Mouse (Mus musculus) frontal cortex, adult 2 months (tissue): Measurements from ENCODE around the gene Atp2a1. TPM values are rescaled to one million over a fixed set of nuclear protein-coding genes. Genes with fewer than 3 reads are reported as not detected.
"Not testable (repeated sequence)": the region's sequence is repeated elsewhere in the genome, so short reads cannot be mapped to it uniquely, and the experiment has no call there.

Experiments used
- DNase-seq, 2 experiments: peaks; one replicate each; pipeline ENCODE4 v3.0.0; 2022; ENCODE audit warnings: low spot score in 1 of 2; ENCODE audit errors: extremely low spot score in 1 of 2
- polyA plus RNA-seq: library from polyadenylated mRNA; depleted of rRNA; stranded (reverse); fragments of >200 nt; gene quantifications from 2 replicates; pipeline ENCODE4 v1.2.3, GENCODE M21; 2012; rRNA removed

Gene Atp2a1
- polyA plus RNA-seq, 1 experiment: 1.2 TPM

DNA sequence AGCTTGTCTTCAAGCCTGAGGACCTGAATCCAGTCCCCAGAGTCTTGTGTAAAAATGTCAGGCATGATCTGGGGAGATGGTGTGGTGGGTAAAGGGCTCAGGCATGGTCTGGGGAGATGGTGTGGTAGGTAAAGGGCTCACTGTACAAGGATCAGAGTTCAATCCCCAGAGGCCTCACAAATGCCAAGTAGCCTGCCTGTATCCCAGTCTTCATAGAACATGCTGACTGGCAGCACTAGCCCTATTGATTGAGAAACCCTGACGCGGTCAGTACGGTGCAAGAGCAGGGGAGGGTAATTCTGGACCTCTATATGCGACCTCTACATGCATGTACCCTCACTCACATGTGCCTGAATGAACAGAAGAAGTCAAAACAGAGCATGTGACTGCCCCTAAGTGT is 45.3 kb downstream of the Atp2a1 start:
- no peak for DNase-seq

DNA sequence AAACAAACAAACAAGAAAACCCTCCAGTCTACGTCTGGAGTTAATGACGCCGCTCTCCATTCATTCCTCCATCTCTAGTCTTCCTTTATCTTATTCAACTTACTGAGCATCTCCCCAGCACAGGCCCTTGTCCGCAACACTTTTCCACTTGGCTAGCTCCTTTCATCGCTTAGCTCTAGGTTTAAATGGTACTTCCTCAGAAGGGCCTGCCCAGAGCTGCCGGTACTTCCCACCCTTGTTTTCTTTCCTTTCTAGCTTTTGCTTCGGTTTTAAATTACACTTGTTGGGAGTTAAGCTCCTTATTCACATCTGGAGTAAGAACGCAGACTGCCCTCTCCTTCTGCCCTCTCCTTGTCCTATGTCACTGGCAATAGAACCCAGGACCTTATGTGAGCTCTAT is 45.9 kb downstream of the Atp2a1 start:
- no peak for DNase-seq

DNA sequence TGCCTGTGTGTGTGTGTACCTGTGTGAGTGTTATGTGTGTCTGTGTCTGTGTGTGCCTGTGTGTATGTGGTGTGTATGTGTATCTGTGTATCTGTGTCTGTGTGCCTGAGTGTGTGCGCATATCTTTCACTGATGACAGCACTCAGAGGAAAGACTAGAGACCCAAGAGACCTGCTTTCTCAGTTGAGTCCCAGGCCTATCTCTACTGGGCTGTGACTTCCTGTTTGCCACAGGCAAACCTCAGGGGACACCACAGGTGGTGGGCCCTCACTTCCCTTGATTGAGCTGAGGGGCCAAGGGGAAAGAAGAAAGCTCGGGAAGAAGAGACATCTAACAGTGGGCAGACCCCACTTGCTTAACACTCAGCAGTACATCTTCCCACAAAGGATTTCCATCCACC is 46.3 kb downstream of the Atp2a1 start:
- DNase-seq: no peak

DNA sequence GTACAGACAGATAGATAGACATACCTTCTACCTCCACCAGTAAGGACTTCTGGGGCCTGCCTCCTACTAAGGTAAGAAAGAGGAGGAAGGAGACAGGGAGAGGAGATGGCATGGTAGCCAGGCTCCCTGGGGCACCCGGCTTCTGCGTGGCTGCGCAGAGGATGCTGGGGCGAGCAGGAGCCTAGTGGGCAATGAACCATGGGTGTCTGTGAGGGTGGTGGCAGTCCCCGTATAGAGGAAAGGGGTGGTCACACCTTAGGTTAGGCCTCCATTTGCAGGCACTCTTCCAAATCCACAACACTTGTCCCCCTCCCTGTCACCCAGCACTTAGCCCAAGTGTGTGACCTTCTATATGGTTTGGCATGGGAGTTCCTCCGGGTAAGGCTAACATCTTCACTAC is 48.2 kb downstream of the Atp2a1 start, which contains the start of gene Cd19:
TSS of gene Cd19 (minus strand) at position 165 of the 400 bp plus-strand sequence.
- DNase-seq: no peak

DNA sequence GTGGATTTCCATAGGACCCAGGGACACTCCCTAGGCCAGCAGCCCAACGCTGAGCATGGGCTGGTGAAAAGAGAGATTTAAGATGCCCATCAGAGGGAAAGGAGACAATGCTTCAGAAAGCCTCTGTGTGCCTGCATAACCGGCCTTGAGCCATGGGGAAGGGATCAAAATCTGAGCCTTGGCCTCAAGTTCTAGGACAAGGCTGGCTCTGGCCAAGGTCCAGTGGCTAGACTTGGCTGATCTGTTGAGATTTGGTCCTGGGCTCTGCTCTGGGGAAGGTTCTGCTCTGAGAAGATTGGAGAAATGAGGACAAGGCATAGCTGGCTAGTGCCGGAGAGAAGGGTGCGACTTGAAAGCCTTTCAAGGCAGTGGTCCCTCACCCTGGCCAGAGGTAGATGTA is 51.8 kb downstream of the Atp2a1 start:
- no peak for DNase-seq

DNA sequence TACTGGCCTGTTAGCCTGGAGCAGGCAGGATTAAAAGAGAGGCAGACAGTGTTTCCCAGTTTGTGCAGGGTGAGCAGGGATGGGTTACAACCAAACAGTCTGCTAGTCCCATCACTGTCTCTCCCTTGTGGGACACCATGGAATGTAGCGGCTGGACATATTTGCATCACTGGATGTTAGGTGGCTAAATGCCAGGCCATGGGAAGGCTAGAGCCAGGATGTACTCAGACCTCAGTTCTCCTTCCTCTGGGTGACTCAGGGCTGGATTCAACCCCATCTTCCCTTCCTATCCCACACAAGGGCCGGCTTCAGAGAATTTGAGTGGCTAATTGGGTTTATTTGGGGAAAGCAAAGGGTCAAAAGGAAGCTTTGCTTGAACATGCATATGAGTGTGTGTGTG is 54.2 kb downstream of the Atp2a1 start:
- no peak for DNase-seq

DNA sequence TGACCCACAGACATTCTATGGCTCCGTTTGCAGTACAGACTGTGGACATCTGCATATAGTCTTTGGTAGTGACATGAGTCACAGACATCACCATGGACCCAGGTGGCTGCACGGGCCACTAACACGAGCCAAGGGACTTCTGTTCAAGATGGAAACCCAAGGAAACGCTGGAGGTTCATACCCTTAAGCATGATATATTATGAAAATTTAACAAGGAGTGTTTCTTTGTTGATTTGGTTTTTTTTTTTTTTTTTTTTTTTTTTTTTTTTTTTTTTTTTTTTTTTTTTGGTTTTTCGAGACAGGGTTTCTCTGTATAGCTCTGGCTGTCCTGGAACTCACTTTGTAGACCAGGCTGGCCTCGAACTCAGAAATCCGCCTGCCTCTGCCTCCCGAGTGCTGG is 60.4 kb downstream of the Atp2a1 start:
- not testable (repeated sequence) for DNase-seq

DNA sequence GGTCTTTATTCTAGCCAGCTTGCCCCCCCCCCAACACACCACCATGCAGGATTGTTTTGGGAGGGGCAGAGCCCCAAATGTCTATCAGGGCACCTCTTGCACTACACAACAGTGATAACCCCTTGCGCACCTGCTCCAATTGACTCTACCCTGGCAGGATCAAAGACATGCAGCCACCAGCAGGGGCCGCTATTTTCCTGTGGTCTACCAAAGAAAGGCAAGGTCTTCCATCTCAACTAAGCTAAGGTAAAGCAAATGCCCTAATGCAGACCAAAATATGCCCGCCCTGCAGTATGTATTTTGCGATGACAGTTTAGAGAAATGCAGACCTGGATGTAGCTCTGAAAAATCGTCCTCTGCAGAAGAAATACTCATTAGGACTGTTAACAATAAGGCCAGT is 63.4 kb downstream of the Atp2a1 start:
- DNase-seq: peak; percentile 47 to 88

DNA sequence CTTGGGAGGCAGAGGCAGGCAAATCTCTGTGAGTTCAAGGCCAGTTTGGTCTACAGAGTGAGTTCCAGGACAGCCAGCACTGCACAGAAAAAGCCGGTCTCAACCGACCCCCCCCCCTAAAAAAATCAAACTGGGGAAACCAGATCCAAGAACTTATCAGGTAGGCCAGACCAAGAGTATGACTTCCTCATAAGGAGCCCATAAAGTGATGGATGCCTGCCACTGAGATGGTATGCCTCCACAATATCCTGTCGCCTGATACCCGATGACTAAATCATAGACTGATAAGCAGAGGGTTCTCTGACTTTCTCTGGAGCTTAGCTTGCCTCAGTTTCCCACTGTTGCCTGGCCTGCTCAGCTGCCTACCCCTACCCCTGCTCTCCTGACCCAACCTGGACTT is 65.1 kb downstream of the Atp2a1 start:
- no peak for DNase-seq

DNA sequence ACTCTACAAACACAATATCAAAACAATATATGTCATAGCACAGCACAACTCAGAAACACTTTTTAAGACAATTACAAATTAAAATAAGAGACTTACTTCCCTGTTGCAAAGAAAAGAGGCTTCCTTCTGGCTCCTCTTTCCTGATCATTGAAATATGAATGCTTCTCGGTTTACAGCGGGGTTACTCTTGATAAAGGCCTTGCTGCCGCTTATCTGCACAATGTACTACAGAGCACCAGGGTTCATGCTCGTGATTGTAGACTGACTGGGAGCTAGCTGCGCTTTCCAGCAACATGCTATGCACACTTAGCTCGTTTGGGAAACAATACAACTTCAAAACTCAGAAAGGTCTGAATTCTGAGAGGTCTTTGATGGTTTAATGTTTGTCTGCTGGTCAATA is 65.7 kb downstream of the Atp2a1 start:
- no peak for DNase-seq

DNA sequence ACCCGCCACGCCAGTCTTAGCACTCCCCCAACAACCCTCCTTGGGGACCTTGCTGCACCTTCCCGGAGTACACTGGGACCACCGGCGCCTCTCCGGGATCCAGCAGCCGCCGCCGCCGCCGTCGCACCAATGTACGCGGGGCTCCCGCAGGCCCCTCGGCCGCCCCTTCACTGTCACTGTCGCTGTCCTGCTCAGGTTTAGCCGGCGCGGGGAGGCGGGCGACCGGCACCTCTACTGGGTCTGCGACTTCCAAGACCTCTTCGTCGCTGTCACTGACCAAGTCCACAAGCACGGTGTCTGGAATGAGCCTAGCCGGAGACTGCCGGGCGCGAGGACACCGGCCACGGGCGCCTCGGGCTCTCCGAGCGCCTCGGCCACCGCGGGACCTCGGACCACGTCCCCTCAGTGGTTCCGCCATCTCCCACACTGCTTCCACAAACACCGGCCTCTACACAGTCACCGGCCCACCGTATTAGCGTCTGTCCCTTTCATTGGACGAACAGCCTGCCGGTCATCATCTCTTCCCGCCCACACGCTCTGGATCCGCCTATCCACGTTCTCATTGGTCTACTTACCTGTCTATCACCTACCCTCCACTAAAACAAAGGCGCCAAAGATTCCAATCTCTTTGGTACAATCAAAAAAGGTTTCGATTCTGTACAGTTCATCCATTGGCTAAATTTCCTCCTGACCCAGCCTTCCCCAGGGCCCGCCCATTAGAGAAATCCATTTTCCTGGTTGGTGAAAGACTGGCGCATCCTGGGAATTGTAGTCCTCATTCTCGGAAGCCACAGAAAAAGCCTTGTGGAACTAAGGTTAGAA is 66.4 kb downstream of the Atp2a1 start, which contains the start of gene Nfatc2ip:
TSS of gene Nfatc2ip (minus strand) at position 440 of the 822 bp plus-strand sequence.
- peak; percentile 98 to 100 for DNase-seq

Other genes with a start within 250 kb of the Atp2a1 start
- 54.4 and 56.0 TPM in 2 replicates for gene Sbk1, start 190.5 kb downstream of the Atp2a1 start, polyA plus RNA-seq
- 1.3 and 3.1 TPM in 2 replicates for gene Lat, start 93.5 kb downstream of the Atp2a1 start, polyA plus RNA-seq
- gene Spns1, start 85.7 kb downstream of the Atp2a1 start, polyA plus RNA-seq: 148 and 159 TPM in 2 replicates
- 6.6 and 6.8 TPM in 2 replicates for gene Nfatc2ip, start 66.4 kb downstream of the Atp2a1 start, polyA plus RNA-seq
- gene Cd19, start 48.2 kb downstream of the Atp2a1 start, polyA plus RNA-seq: 0.14 and 0.27 TPM in 2 replicates
- 22.0 and 25.4 TPM in 2 replicates for gene Rabep2, start 34.3 kb downstream of the Atp2a1 start, polyA plus RNA-seq
- 60.5 and 63.7 TPM in 2 replicates for gene Sh2b1, start 12.3 kb upstream of the Atp2a1 start, polyA plus RNA-seq
- 97.2 and 102 TPM in 2 replicates for gene Tufm, start 24.3 kb upstream of the Atp2a1 start, polyA plus RNA-seq
- 144 and 153 TPM in 2 replicates for gene Atxn2l, start 40.3 kb upstream of the Atp2a1 start, polyA plus RNA-seq
- 107 and 114 TPM in 2 replicates for gene Eif3c, start 103.3 kb upstream of the Atp2a1 start, polyA plus RNA-seq
- 0.74 and 0.82 TPM in 2 replicates for gene Apobr, start 121.8 kb upstream of the Atp2a1 start, polyA plus RNA-seq
- gene Cln3, start 122.7 kb upstream of the Atp2a1 start, polyA plus RNA-seq: 45.1 and 46.3 TPM in 2 replicates
- 0.13 TPM in 1 of 2 replicates, not detected in the other for gene Il27, start 131.8 kb upstream of the Atp2a1 start, polyA plus RNA-seq
- gene Nupr1, start 167.8 kb upstream of the Atp2a1 start, polyA plus RNA-seq: 23.9 and 31.7 TPM in 2 replicates
- 40.2 and 44.8 TPM in 2 replicates for gene Sgf29, start 186.2 kb upstream of the Atp2a1 start, polyA plus RNA-seq
- gene Sult1a1, start 213.3 kb upstream of the Atp2a1 start, polyA plus RNA-seq: 10.7 and 11.1 TPM in 2 replicates
- 46.4 and 65.4 TPM in 2 replicates for gene Bola2, start 232.3 kb upstream of the Atp2a1 start, polyA plus RNA-seq
- 34.3 and 34.5 TPM in 2 replicates for gene Slx1b, start 232.7 kb upstream of the Atp2a1 start, polyA plus RNA-seq
- 135 and 145 TPM in 2 replicates for gene Coro1a, start 244.7 kb upstream of the Atp2a1 start, polyA plus RNA-seq